Comparison of ENCODE assay signal across 28 mouse cellular contexts in genomic region chr5:53555474-53555873, GRCm38 (mm10).
DNase-seq lines count a peak whose midpoint lies in the region; ATAC-seq and TF ChIP-seq lines count a peak whose summit lies in the region.
"Had no signal": no experiment of that assay in that cellular context is flagged by ENCODE, and none has a peak within 500 bp of the region (broad histone marks: within the 10 kb centered on the region; RNA-seq: fewer than 3 reads in every experiment).

No protein-coding gene starts in this region.

- no peaks in the 10 kb centered on the region for H3K4me1 ChIP-seq in midbrain, embryonic 11.5 days (ENCODE audit: control insufficient read depth, insufficient read depth, low read length)
- H3K4me1 ChIP-seq in midbrain, postnatal 0 days (ENCODE audit: insufficient read depth, low read length), result no peaks in the 10 kb centered on the region
- H3K4me1 ChIP-seq in ES-E14 (ENCODE audit: control insufficient read depth in 2 of 2, insufficient read depth in 2 of 2, low read length in 2 of 2, poor library complexity in 1 of 2), result peaks cover 15 to 27% of the 10 kb centered on the region in 2 experiments
- H3K4me1 ChIP-seq: embryonic facial prominence, embryonic 10.5 days; forebrain, embryonic 12.5 days; forebrain, embryonic 15.5 days; heart, embryonic 10.5 days; hindbrain, embryonic 12.5 days had no signal

- H3K27ac ChIP-seq in midbrain, embryonic 11.5 days (ENCODE audit: low read depth, low read length), result no peak overlapping the region
- H3K27ac ChIP-seq in midbrain, postnatal 0 days (ENCODE audit: low read depth, low read length), result no peak overlapping the region
- peak overlapping the region; percentile 100 for H3K27ac ChIP-seq in ES-E14 (ENCODE audit: insufficient read depth, low read depth, low read length, poor library complexity, severe bottlenecking)
- H3K27ac ChIP-seq: embryonic facial prominence, embryonic 10.5 days; embryonic facial prominence, embryonic 13.5 days; forebrain, embryonic 12.5 days; forebrain, embryonic 15.5 days; heart, adult 2 months; heart, embryonic 10.5 days; hindbrain, embryonic 12.5 days; hindbrain, postnatal 0 days had no signal

- 95% methylated on average over 8 of the region's 8 CpGs for WGBS in midbrain, embryonic 11.5 days
- WGBS in midbrain, postnatal 0 days, result 95% methylated on average over 8 of the region's 8 CpGs

- peak; percentile 17 for DNase-seq in midbrain, embryonic 11.5 days (ENCODE audit: low spot score, missing footprints)
- DNase-seq in midbrain, postnatal 0 days (ENCODE audit: low spot score), result no peak
- DNase-seq in ES-E14 (ENCODE audit: low read depth, low spot score) (peak; percentile 90), ZHBTc4 (ENCODE audit: low read depth, low spot score) (peak; percentile 97)
- DNase-seq in thymus, postnatal 4 days, result no peak
- no peak for DNase-seq in kidney, adult 9 months
- DNase-seq: adrenal gland, adult 2 months; adrenal gland, postnatal 25 days; B cell, adult 2 months; cerebellum, adult 11-12 months; cerebellum, adult 8-10 months; cerebellum, postnatal 10 days; cerebellum, postnatal 36 days; embryo, embryonic 11 days; gastrocnemius, postnatal 25 days; heart, adult 2 months; kidney, adult 18-20 months had no signal

- H3K9ac ChIP-seq in midbrain, embryonic 11.5 days (ENCODE audit: low read length), result no peak overlapping the region
- H3K9ac ChIP-seq in midbrain, postnatal 0 days (replicated peaks; ENCODE audit: low read length, poor library complexity, severe bottlenecking), result no peak overlapping the region
- H3K9ac ChIP-seq in ES-E14 (ENCODE audit: insufficient read depth, low read depth, low read length, poor library complexity, severe bottlenecking), result peak overlapping the region; percentile 95
- H3K9ac ChIP-seq: embryonic facial prominence, embryonic 13.5 days; forebrain, embryonic 12.5 days; forebrain, embryonic 15.5 days; hindbrain, embryonic 12.5 days had no signal

- no peak for TF ChIP-seq CTCF in midbrain, postnatal 0 days (IDR thresholded peaks at IDR 0.05)

- H3K27me3 ChIP-seq in midbrain, embryonic 11.5 days (ENCODE audit: control insufficient read depth, insufficient read depth, low read length), result no peaks in the 10 kb centered on the region
- no peaks in the 10 kb centered on the region for H3K27me3 ChIP-seq in midbrain, postnatal 0 days (ENCODE audit: insufficient read depth, low read length)
- H3K27me3 ChIP-seq: CH12.LX; embryonic facial prominence, embryonic 13.5 days; forebrain, embryonic 12.5 days; forebrain, embryonic 15.5 days; hindbrain, embryonic 12.5 days had no signal

- ATAC-seq in midbrain, embryonic 11.5 days (ENCODE audit: low FRiP score), result no peak
- ATAC-seq in midbrain, postnatal 0 days (ENCODE audit: low FRiP score), result no peak
- ATAC-seq: forebrain, embryonic 15.5 days; hindbrain, postnatal 0 days; inflammation-experienced regulatory T-cells, adult 6 months; intestine, embryonic 16.5 days had no signal

- H3K4me2 ChIP-seq in midbrain, embryonic 11.5 days, result no peak overlapping the region
- H3K4me2 ChIP-seq in midbrain, postnatal 0 days (ENCODE audit: low read depth, low read length, poor library complexity, severe bottlenecking), result no peak overlapping the region
- H3K4me2 ChIP-seq: embryonic facial prominence, embryonic 13.5 days; forebrain, embryonic 12.5 days; forebrain, embryonic 15.5 days; hindbrain, embryonic 12.5 days had no signal

- no peaks in the 10 kb centered on the region for H3K36me3 ChIP-seq in midbrain, embryonic 11.5 days (ENCODE audit: control insufficient read depth, insufficient read depth, low read length)
- no peaks in the 10 kb centered on the region for H3K36me3 ChIP-seq in midbrain, postnatal 0 days (ENCODE audit: insufficient read depth, low read length)
- peaks cover 5% of the 10 kb centered on the region; the same call in 1 of the 2 replicates for H3K36me3 ChIP-seq in ES-E14 (ENCODE audit: control insufficient read depth, insufficient read depth, low read length, poor library complexity, severe bottlenecking)
- H3K36me3 ChIP-seq: embryonic facial prominence, embryonic 10.5 days; embryonic facial prominence, embryonic 13.5 days; forebrain, embryonic 12.5 days; forebrain, embryonic 15.5 days; heart, embryonic 10.5 days; hindbrain, embryonic 12.5 days had no signal

- no peak overlapping the region for H3K4me3 ChIP-seq in midbrain, embryonic 11.5 days (ENCODE audit: low read depth, low read length)
- no peak overlapping the region for H3K4me3 ChIP-seq in midbrain, postnatal 0 days (ENCODE audit: low read depth, low read length)
- peak overlapping the region; percentile 68 to 98 for H3K4me3 ChIP-seq in ES-E14 (ENCODE audit: insufficient read depth in 1 of 2, low read depth in 1 of 2, low read length in 2 of 2, poor library complexity in 1 of 2, severe bottlenecking in 1 of 2)
- H3K4me3 ChIP-seq: embryonic facial prominence, embryonic 10.5 days; embryonic facial prominence, embryonic 13.5 days; erythroblast, embryonic 14.5 days; forebrain, embryonic 12.5 days; forebrain, embryonic 15.5 days; heart, adult 2 months; heart, embryonic 10.5 days; hindbrain, embryonic 12.5 days had no signal

- H3K9me3 ChIP-seq in midbrain, embryonic 11.5 days (ENCODE audit: control insufficient read depth, low read length), result no peaks in the 10 kb centered on the region
- no peaks in the 10 kb centered on the region for H3K9me3 ChIP-seq in midbrain, postnatal 0 days (ENCODE audit: low read length)
- H3K9me3 ChIP-seq in ES-E14 (ENCODE audit: control insufficient read depth, insufficient read depth, low read depth, low read length), result no peaks in the 10 kb centered on the region
- H3K9me3 ChIP-seq: embryonic facial prominence, embryonic 10.5 days; embryonic facial prominence, embryonic 13.5 days; forebrain, embryonic 12.5 days; forebrain, embryonic 15.5 days; heart, embryonic 10.5 days; hindbrain, embryonic 12.5 days had no signal

- in situ Hi-C loops in ES-E14 (cut with MboI; ENCODE audit: low sequenced_read_pairs in 2 of 2, unreplicated experiment in 2 of 2), result no loop called here

TF ChIP-seq in ES-E14, 5 proteins besides CTCF, POLR2A, EP300 and RAD21:
- TF ChIP-seq CHD2 (IDR thresholded peaks at IDR 0.05; ENCODE audit: low read depth, low read length) (peak; percentile 53), ZNF384 (IDR thresholded peaks at IDR 0.05; ENCODE audit: low read depth, low read length) (no peak), MAFK (IDR thresholded peaks at IDR 0.05; ENCODE audit: insufficient read depth, low read depth, low read length) (no peak)

Comparison
In these comparisons a context has a peak if more than half of its experiments do, and no peak if none do; other contexts are left out.
1. DNase-seq: peak in midbrain, embryonic 11.5 days (single experiment), ES-E14 (single experiment) and ZHBTc4 (single experiment); none in midbrain, postnatal 0 days (single experiment), thymus, postnatal 4 days (single experiment) and kidney, adult 9 months (single experiment).
2. H3K4me3 ChIP-seq: peak in ES-E14 (2 of 2); none in midbrain, embryonic 11.5 days (single experiment) and midbrain, postnatal 0 days (single experiment).